In genomic region chr16:11062794-11063721, GRCm38 (mm10) we compare ENCODE assay signal across 8 mouse cellular contexts. TPM values are rescaled to one million over a fixed set of nuclear protein-coding genes. Genes with fewer than 3 reads are reported as not detected.
DNase-seq lines count a peak whose midpoint lies in the region; ATAC-seq lines count a peak whose summit lies in the region.

No protein-coding gene starts in this region.

- H3K27me3 ChIP-seq in forebrain, embryonic 14.5 days (replicated peaks; ENCODE audit: control insufficient read depth, insufficient read depth, low read length) = no peaks in the 10 kb centered on the region
- no peaks in the 10 kb centered on the region for H3K27me3 ChIP-seq in stomach, embryonic 16.5 days (ENCODE audit: control insufficient read depth, insufficient read depth, low read length)

- no peak overlapping the region for H3K4me3 ChIP-seq in forebrain, embryonic 14.5 days (ENCODE audit: low read depth, low read length)
- no peak overlapping the region for H3K4me3 ChIP-seq in stomach, embryonic 16.5 days (replicated peaks; ENCODE audit: low read length)

- 0 out of 2 replicates have a peak, but pooled peaks cover 2% of the 10 kb centered on the region for H3K36me3 ChIP-seq in forebrain, embryonic 14.5 days (ENCODE audit: control insufficient read depth, insufficient read depth, low read length)
- no peaks in the 10 kb centered on the region for H3K36me3 ChIP-seq in stomach, embryonic 16.5 days (ENCODE audit: control insufficient read depth, insufficient read depth, low read length)

- ATAC-seq in CD4-positive, CD25-positive, alpha-beta regulatory T cell, adult 4 months = peak; percentile 20
- ATAC-seq in forebrain, embryonic 14.5 days = peak; percentile 7; the same call in 1 of the 2 replicates
- peak; percentile 54; the same call in 1 of the 2 replicates for ATAC-seq in stomach, embryonic 16.5 days (ENCODE audit: insufficient read depth, low FRiP score)
- ATAC-seq in activated CD4-positive, CD25-positive, alpha-beta regulatory T cell, adult 4 months = no peak

- peak overlapping the region; percentile 55 for H3K27ac ChIP-seq in forebrain, embryonic 14.5 days (ENCODE audit: low read depth, low read length)
- H3K27ac ChIP-seq in stomach, embryonic 16.5 days (ENCODE audit: low read length) = peak overlapping the region; percentile 90

- H3K9me3 ChIP-seq in forebrain, embryonic 14.5 days (replicated peaks; ENCODE audit: control insufficient read depth, low read length) = no peaks in the 10 kb centered on the region
- no peaks in the 10 kb centered on the region for H3K9me3 ChIP-seq in stomach, embryonic 16.5 days (replicated peaks; ENCODE audit: control insufficient read depth, low read length)

- H3K4me1 ChIP-seq in forebrain, embryonic 14.5 days (ENCODE audit: control insufficient read depth, insufficient read depth, low read length) = peaks cover 30% of the 10 kb centered on the region
- H3K4me1 ChIP-seq in stomach, embryonic 16.5 days (ENCODE audit: control insufficient read depth, insufficient read depth, low read length) = peaks cover 24% of the 10 kb centered on the region

- peak; percentile 77 to 85 for DNase-seq in adrenal gland, postnatal 36 days
- peak; percentile 69 for DNase-seq in forebrain, embryonic 14.5 days (ENCODE audit: low spot score)
- peak; percentile 91 for DNase-seq in heart, postnatal 4 days
- DNase-seq in layer of hippocampus, adult 9-11 months = peak; percentile 68
- DNase-seq in mesoderm, embryonic 11.5 days (ENCODE audit: low read depth, low spot score) = peak; percentile 42

- whole genome bisulfite sequencing in forebrain, embryonic 14.5 days = 10% methylated on average over 13 of the region's 13 CpGs
- 27% methylated on average over 13 of the region's 13 CpGs for WGBS in stomach, embryonic 16.5 days

- H3K4me2 ChIP-seq in forebrain, embryonic 14.5 days (ENCODE audit: low read length) = 0 out of 2 replicates have a peak overlapping the region, but pooled peaks have one; percentile 1
- peak overlapping the region; percentile 10; the same call in 1 of the 2 replicates for H3K4me2 ChIP-seq in stomach, embryonic 16.5 days (ENCODE audit: low read depth, low read length)

- 0 out of 2 replicates have a peak overlapping the region, but pooled peaks have one; percentile 26 for H3K9ac ChIP-seq in forebrain, embryonic 14.5 days (ENCODE audit: low read length)
- H3K9ac ChIP-seq in stomach, embryonic 16.5 days (ENCODE audit: low read length) = peak overlapping the region; percentile 66

RNA-seq across cellular contexts. Expression of gene Snn, which starts 2.3 kb away (rescaled TPM):
- 1 to 10 TPM; 1.3 to 3.5 TPM for polyA plus RNA-seq in CD4-positive, CD25-positive, alpha-beta regulatory T cell, adult 4 months (2017; shearing (Covaris generic))
- 10 to 100 TPM; 13.8 to 14.4 TPM for total RNA-seq in adrenal gland, postnatal 36 days (2021)
- 170 and 171 TPM in 2 replicates for polyA plus RNA-seq in forebrain, embryonic 14.5 days (2014; fragmentation: Nextera tagmentation; extraction: Ambion mirVana)
- 10 to 100 TPM; 52.5 to 56.6 TPM for total RNA-seq in heart, postnatal 4 days (2021)
- 23.6 and 26.4 TPM in 2 replicates for polyA plus RNA-seq in stomach, embryonic 16.5 days (2015; fragmentation: Nextera tagmentation; extraction: Ambion mirVana)
- polyA plus RNA-seq in activated CD4-positive, CD25-positive, alpha-beta regulatory T cell, adult 4 months (2017; shearing (Covaris generic)) = 1 to 10 TPM in 1 of 2 experiments, under 1 TPM in 1; 0.53 to 1.2 TPM

RNA-seq across cellular contexts. Expression of gene Litaf, which starts 2.9 kb away (rescaled TPM):
- polyA plus RNA-seq in CD4-positive, CD25-positive, alpha-beta regulatory T cell, adult 4 months (2017; shearing (Covaris generic)) = 10 to 100 TPM; 47.2 to 61.2 TPM
- 10 to 100 TPM; 47.4 to 51.1 TPM for total RNA-seq in adrenal gland, postnatal 36 days (2021)
- polyA plus RNA-seq in forebrain, embryonic 14.5 days (2014; fragmentation: Nextera tagmentation; extraction: Ambion mirVana) = 41.4 and 44.5 TPM in 2 replicates
- 10 to 100 TPM; 50.0 to 60.4 TPM for total RNA-seq in heart, postnatal 4 days (2021)
- 94.2 and 103 TPM in 2 replicates for polyA plus RNA-seq in stomach, embryonic 16.5 days (2015; fragmentation: Nextera tagmentation; extraction: Ambion mirVana)
- polyA plus RNA-seq in activated CD4-positive, CD25-positive, alpha-beta regulatory T cell, adult 4 months (2017; shearing (Covaris generic)) = 10 to 100 TPM; 40.1 to 49.5 TPM
